Mouse (Mus musculus) G1E (cell line): ENCODE results near the gene L1cam. TPM values are rescaled to one million over a fixed set of nuclear protein-coding genes. Genes with fewer than 3 reads are reported as not detected.

ENCODE experiments used
- ATAC-seq: 2 replicates; pipeline ENCODE4 v1.8.0; 2016; ENCODE audit warnings: mild to moderate bottlenecking; ENCODE audit not compliant: insufficient number of reproducible peaks, poor library complexity, low FRiP score, severe bottlenecking; ENCODE audit errors: extremely low read depth
- DNase-seq: peaks from one replicate; pipeline ENCODE4 v3.0.0; 2012; ENCODE audit warnings: low spot score
- H3K27me3 ChIP-seq: 2 replicates; pipeline ENCODE4 v1.6.1; 2012; ENCODE audit warnings: mild to moderate bottlenecking, low read length, inconsistent platforms; ENCODE audit not compliant: insufficient read depth
- H3K36me3 ChIP-seq: replicated peaks from 2 replicates; pipeline ENCODE3; 2012; ENCODE audit warnings: mild to moderate bottlenecking, inconsistent platforms
- H3K4me1 ChIP-seq: 2 replicates; pipeline ENCODE4 v1.6.1; 2012; ENCODE audit warnings: low read depth, low read length, inconsistent platforms, mixed read lengths; ENCODE audit not compliant: insufficient read depth
- H3K4me3 ChIP-seq: 2 replicates; pipeline ENCODE4 v1.5.1; 2012; ENCODE audit warnings: low read depth, mild to moderate bottlenecking, inconsistent platforms, low read length, moderate library complexity, mixed read lengths
- H3K9me3 ChIP-seq: replicated peaks from 2 replicates; pipeline ENCODE4 v1.6.1; 2012; ENCODE audit warnings: inconsistent platforms
- CTCF ChIP-seq: IDR thresholded peaks from 2 replicates; pipeline ENCODE4 v1.5.1; 2012; ENCODE audit warnings: low read depth, low read length, inconsistent platforms, mixed read lengths
- GATA1 ChIP-seq: IDR thresholded peaks from 2 replicates; pipeline ENCODE4 v1.6.1; 2012; ENCODE audit warnings: borderline replicate concordance, low read length, inconsistent platforms, mixed read lengths
- GATA2 ChIP-seq: IDR thresholded peaks from 2 replicates; pipeline ENCODE4 v1.6.1; 2012; ENCODE audit warnings: low read depth, low read length, inconsistent platforms, borderline replicate concordance
- POLR2AphosphoS5 ChIP-seq: IDR thresholded peaks from 2 replicates; pipeline ENCODE4 v1.6.1; 2012; ENCODE audit warnings: low read depth, low read length, inconsistent platforms; ENCODE audit not compliant: insufficient replicate concordance
- TAL1 ChIP-seq: conservative IDR thresholded peaks from 2 replicates; pipeline ENCODE4 v1.6.1; 2012; ENCODE audit warnings: low read depth, low read length, inconsistent platforms, mixed read lengths
- polyA plus RNA-seq: library from polyadenylated mRNA; stranded (reverse); fragments of >175 nt; gene quantifications from 2 replicates; pipeline ENCODE4 v1.2.3, GENCODE M21; 2012
- total RNA-seq, 2 experiments: library from RNA; stranded (forward) in 1 of 2; stranded (reverse) in 1 of 2; fragments of 200-1000 nt in 1 of 2; fragments of >200 nt in 1 of 2; fragmentation: Nextera tagmentation in 1 of 2; gene quantifications; 2 replicates each; pipeline ENCODE4 v1.2.3; 2014 to 2017

The L1cam gene
- total and polyA plus RNA-seq, 3 experiments, result 0.05 TPM; not detected in 1

- peaks cover 14% of the 10 kb centered on the region; the same call in 1 of the 2 replicates for H3K27me3 ChIP-seq
- TF ChIP-seq TAL1, result no peak
- TF ChIP-seq GATA1, result no peak
- DNase-seq, result no peak
- H3K4me3 ChIP-seq, result no peak overlapping the region
- no peak for ATAC-seq
- H3K36me3 ChIP-seq, result no peaks in the 10 kb centered on the region
- H3K9me3 ChIP-seq, result no peaks in the 10 kb centered on the region
- peaks cover 5% of the 10 kb centered on the region for H3K4me1 ChIP-seq
Observed at GRCm38 (mm10) chrX:73881036-73881427, 14.9 kb downstream of the L1cam start.

- peaks cover 5% of the 10 kb centered on the region for H3K4me1 ChIP-seq
- no peaks in the 10 kb centered on the region for H3K36me3 ChIP-seq
- ATAC-seq, result no peak
- H3K4me3 ChIP-seq, result no peak overlapping the region; the same call in 1 of the 2 replicates
- no peak for TF ChIP-seq TAL1
- TF ChIP-seq GATA1, result no peak
- TF ChIP-seq CTCF, result no peak
- TF ChIP-seq GATA2, result no peak
- H3K9me3 ChIP-seq, result no peaks in the 10 kb centered on the region
- DNase-seq, result no peak
- peaks cover 14% of the 10 kb centered on the region; the same call in 1 of the 2 replicates for H3K27me3 ChIP-seq
Observed at GRCm38 (mm10) chrX:73880194-73881035, 15.5 kb downstream of the L1cam start.

DNA sequence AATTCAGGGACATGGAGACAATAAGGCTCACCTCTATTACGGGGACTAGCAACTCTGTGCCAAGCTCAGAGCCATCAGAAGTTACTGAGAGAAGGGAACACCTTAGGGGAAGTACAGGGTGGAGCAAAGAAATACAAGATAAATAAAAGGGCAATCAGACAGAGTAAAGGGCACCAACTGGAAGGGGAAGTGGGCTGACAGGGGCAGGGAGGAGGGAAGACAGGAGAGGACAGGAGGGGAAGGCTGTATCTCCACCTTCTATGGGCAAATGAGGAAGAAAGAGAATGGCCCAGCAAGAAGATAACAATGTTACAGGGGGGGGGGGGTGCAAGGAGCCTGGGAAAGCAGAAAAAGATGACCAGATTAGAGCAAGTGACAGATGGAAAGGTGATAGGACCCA lies 18.9 kb downstream of the L1cam start:
- no peak for ATAC-seq
- TF ChIP-seq TAL1 (no peak), POLR2AphosphoS5 (no peak)
- Histone ChIP-seq H3K36me3 (no peaks in the 10 kb centered on the region), H3K4me1 (peaks cover 5% of the 10 kb centered on the region), H3K27me3 (peaks cover 14% of the 10 kb centered on the region; the same call in 1 of the 2 replicates), H3K9me3 (no peaks in the 10 kb centered on the region), H3K4me3 (no peak overlapping the region)
- DNase-seq, result no peak

DNA sequence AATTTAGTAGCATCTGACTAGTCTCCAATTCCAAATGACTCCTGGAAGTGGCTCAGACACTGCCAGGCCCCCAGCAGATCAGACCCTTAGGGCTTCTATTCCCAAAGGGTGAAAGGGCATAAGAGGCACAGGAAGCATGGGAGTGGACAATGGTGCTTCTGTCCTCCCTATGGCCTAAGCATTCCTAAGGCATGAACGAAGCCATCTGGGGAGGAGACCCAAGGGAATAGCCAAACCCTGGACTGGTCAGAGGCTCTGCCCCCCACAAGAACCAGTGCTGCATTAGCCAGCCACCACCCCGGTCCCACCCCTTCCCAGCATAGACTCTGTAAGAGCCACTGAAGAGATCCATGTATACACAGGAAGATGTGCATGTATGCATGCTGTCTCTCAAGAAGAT lies 20.0 kb downstream of the L1cam start:
- no peak overlapping the region for H3K4me3 ChIP-seq
- no peaks in the 10 kb centered on the region for H3K9me3 ChIP-seq
- H3K4me1 ChIP-seq, result peaks cover 5% of the 10 kb centered on the region
- peaks cover 9% of the 10 kb centered on the region; the same call in 1 of the 2 replicates for H3K27me3 ChIP-seq
- TF ChIP-seq GATA1 (no peak), POLR2AphosphoS5 (no peak), CTCF (no peak)
- DNase-seq (no peak), ATAC-seq (no peak)
- H3K36me3 ChIP-seq, result no peaks in the 10 kb centered on the region

DNA sequence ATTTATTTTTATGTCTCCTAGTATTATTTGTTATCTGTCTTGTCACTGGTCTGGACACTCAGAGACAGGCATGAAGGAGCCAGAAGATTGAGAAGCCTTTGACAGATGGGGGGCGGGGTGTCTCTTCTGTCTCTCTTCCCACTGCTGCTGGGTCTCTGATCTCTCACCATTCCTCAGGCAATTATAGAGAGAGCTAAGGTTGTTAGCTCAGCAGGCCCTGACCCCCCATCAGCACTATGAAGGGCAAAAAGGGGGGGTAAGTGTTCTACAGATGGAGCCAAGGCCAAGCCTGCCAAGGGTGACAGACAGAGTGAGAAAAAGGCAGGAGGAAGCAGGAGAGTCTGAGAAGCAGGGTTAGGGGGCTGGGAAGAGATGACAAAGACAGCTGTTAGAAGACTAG lies 23.9 kb downstream of the L1cam start:
- no peak overlapping the region for H3K4me3 ChIP-seq
- no peak for DNase-seq
- TF ChIP-seq GATA2 (no peak), POLR2AphosphoS5 (no peak), CTCF (no peak), GATA1 (no peak), TAL1 (no peak)
- no peaks in the 10 kb centered on the region for H3K27me3 ChIP-seq
- H3K9me3 ChIP-seq, result no peaks in the 10 kb centered on the region
- no peak for ATAC-seq
- no peaks in the 10 kb centered on the region for H3K36me3 ChIP-seq
- no peaks in the 10 kb centered on the region for H3K4me1 ChIP-seq

DNA sequence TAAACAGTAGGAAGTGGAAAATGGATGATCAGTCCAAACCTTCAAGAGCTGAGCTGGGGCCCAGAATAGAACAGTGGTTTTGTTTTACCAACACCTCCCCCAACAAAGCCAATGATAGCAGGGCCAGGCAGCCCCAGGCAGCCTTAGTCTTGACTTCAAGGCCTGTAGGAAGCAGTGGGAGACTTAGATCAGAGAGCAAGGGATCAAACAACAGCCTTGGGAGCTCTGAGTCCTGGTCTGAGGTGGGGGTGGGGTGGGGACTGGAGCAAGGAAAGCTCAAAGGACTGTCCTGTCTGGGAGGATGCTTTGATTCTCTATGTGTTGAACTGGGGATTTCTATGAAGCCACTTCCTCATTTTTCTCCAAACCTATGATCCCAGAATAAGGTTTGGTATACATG lies 24.4 kb downstream of the L1cam start:
- Histone ChIP-seq H3K4me1 (no peaks in the 10 kb centered on the region), H3K9me3 (no peaks in the 10 kb centered on the region), H3K4me3 (no peak overlapping the region), H3K27me3 (no peaks in the 10 kb centered on the region), H3K36me3 (no peaks in the 10 kb centered on the region)
- no peak for DNase-seq
- no peak for ATAC-seq
- TF ChIP-seq GATA1, result no peak
- TF ChIP-seq GATA2, result no peak
- no peak for TF ChIP-seq TAL1
- no peak for TF ChIP-seq CTCF
- no peak for TF ChIP-seq POLR2AphosphoS5

DNA sequence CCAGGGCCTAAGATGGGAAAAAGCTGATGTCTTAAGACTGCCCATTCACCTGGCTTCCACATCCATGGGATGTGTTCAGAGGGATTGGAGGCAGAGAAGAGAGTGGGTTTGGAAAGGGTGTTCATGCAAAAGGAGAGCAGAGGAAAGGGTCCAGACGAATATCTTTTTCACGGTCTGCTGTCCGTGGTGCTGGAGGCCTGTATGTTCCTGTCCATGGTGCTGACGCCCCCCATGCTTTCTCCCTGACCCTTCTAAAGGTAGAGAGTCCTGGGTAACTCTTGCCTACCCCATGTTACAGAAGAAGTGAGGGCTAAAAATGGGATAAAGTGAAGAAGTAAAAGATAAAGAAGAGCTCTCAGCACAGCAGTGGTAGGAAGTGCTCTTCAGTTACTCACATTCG lies 26.6 kb downstream of the L1cam start:
- DNase-seq (peak; percentile 7), ATAC-seq (no peak)
- TF ChIP-seq GATA1 (no peak), POLR2AphosphoS5 (no peak)
- Histone ChIP-seq H3K27me3 (no peaks in the 10 kb centered on the region), H3K9me3 (no peaks in the 10 kb centered on the region), H3K4me1 (no peaks in the 10 kb centered on the region), H3K36me3 (no peaks in the 10 kb centered on the region), H3K4me3 (no peak overlapping the region)
